Mouse (Mus musculus) layer of hippocampus, adult 8-10 months (tissue): ENCODE results near the gene 2310022A10Rik. TPM values are rescaled to one million over a fixed set of nuclear protein-coding genes. Genes with fewer than 3 reads are reported as not detected.

Source experiments
- DNase-seq, 2 experiments: peaks; one replicate each; pipeline ENCODE4 v3.0.0; 2022; ENCODE audit warnings: low spot score in 2 of 2
- total RNA-seq, 4 experiments: library from RNA; stranded (reverse); gene quantifications; 2 replicates each; pipeline ENCODE4 v1.2.4; 2022

Gene 2310022A10Rik
- total RNA-seq, 4 experiments from 2014 or later: 25.9 to 34.2 (median 29.8) TPM

DNA sequence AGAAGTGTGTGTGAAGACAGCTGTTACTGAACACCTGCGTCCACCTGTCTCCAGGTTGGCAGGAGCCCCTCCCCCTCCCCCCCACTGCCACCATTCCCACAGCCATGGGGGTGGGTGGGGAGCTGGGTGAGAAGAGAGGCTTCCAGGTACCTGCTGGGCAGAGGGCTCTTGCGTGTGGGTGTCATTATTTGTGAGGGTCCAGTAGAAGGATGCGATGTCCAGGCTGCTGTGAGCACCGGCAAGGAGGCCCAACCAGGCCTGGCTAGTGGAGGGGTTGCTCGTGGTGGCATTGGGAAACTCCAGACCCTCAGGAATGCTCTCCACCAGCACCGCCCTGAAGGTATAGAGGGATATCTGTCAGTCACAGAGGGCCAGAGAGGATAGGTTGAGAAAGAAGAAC is 12.1 kb upstream of the 2310022A10Rik start:
- no peak for DNase-seq

DNA sequence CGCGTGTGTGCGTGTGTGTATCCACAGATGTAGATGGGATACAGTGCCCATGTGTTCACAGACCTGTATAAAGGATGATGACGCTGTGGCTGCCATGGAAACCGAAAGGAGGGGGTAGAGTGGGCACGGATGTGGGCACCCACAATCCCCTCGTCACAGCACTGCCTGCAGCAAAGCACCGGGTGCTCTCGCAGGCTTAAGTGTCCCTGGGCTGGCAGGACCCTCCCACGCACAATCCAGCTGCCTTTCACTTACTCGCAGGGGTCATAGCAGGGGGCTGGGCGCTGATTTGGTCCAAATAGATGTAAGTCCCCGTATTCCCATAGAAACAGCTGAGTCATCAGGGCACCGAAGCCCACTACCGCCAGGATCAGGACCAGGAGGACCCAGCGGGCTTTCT is 11.6 kb upstream of the 2310022A10Rik start:
- DNase-seq: peak; percentile 86 to 92

DNA sequence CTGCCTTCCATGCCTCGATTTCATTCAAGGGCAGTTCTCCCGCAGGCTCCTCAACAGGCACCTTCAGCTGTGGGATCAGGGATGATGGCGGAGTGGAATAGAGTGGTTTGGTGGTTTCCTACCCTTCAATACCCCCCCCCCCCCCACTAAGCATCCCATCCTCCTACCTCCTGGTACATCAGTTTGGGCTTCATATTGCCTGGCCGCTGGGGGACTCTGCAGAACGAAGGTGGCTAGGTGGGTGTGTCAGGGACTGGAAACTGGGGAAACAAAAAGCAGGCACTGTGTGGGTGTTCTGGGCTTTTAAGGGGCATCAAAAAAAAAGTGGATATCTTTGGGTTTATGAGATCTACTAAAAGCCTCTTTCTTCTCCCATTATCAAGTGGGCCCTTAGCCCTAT is 11.1 kb upstream of the 2310022A10Rik start:
- DNase-seq: no peak

DNA sequence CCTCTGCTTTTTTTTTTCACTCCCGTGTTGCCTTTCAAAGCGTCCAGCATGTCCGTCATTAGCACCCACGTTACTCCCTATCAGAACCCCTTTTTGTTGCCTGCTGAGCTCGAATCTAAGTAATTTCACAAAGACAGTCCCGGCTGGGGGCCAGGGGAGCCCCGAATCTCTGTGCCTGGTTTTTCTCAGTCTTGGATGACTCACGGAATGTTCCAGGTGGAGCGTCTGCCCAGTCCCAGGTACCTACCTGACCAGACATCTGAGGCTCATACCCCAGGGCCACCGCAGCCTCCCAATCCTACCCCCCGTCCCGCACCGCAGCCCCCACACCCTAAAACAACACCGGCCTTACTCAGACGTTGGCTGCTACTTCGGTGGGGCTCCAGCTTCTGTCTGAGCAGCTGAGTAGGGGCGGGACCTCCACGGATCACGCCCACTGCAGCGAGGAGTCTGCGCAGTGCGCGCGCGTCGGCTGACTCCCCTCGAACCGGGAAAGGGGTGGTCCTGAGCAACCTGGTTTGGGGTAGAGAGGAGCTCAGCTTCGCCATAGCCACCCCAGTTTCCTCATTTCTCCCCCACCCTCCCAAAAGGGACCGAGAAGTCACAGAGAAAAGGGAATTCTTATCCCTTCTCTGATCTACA is 10.5 kb upstream of the 2310022A10Rik start:
- peak; percentile 86 to 89 for DNase-seq

DNA sequence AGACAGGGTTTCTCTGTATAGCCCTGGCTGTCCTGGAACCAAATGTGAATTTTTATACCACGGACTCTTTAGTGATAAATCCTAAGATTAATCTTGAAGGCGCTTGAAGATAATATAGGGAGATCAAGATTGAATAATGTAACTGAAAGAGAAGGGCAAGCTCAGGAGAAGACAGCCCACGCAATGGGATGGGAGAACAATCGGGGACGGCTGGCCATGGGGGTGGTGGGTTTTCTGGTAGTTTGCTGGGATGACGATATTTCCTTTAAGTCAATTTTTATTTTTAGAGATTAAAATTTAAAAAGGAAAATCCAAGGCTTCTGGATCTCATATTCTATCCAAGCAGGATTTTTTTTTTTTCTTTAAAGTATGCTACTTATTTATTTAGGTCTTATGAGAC is 10.0 kb upstream of the 2310022A10Rik start:
- no peak for DNase-seq

DNA sequence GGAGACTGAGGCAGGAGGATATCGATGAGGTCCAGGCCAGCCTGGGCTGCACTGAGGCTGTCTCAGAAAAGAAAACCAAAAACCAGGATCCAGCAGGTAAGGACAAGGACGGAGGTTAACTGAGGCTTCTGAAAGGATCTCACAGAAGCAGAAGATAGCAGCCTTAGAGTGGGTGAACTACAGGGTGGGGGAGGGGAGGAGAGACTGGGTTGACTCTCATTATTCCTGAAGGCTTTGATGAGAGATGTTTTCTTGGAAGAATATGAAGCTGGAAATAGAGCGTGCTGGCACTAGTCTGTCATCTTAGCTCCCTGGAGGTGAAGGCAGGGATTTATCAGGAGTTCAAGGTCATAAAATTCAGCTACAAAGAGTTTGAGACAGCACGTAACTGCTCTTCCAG is 9.2 kb upstream of the 2310022A10Rik start:
- DNase-seq: no peak

DNA sequence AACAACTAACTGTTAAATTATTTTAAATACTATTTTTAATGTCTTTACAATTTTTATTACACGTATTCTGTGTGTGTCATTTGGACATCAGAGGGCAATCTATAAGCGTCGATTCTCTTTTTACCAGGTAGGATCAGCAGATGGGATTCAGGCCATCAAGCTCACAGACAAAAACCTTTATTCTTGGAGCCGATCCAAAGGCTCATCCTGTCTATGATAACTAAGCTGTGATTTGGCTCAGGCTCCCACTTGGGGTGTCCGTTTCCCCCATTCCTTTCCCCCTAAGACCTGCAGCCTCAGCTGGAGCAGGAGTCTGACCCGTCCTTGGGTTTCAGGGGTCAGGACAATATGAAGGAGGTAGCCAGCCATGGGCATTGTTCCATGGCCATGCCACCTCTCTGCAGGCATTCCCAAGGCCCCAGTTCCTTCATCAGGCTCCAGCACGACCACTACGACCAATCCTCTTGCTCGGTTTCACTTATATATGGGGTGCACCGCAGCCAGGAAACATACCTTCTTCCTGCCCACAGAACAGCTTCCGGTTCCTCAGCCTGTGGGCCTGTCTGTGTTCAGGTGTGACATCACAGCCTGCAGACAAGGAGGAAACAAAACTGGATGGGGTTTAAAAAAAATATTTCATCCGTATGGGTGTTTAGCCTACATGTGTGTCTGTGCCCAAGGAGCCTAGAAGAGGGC is 8.2 kb upstream of the 2310022A10Rik start:
- DNase-seq: no peak

DNA sequence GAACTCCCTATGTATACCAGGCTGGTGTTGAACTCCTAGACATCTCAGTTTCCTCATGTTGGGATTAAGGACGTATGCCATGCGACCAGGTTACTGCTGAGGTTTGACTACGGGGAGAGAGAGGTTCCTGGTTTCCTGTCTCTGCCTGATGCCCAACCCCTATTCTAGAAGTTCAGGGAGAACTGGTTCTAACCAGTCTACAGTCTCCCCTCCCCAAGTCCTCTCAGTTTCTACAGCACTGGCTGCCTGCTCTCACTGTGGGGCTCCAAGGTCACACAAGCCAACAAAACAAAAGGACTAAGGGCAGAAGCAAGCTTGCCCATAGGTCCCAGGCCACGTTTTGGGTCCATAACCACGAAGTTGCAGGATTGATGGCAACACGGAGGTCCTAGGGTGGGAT is 3.4 kb upstream of the 2310022A10Rik start:
- no peak for DNase-seq

DNA sequence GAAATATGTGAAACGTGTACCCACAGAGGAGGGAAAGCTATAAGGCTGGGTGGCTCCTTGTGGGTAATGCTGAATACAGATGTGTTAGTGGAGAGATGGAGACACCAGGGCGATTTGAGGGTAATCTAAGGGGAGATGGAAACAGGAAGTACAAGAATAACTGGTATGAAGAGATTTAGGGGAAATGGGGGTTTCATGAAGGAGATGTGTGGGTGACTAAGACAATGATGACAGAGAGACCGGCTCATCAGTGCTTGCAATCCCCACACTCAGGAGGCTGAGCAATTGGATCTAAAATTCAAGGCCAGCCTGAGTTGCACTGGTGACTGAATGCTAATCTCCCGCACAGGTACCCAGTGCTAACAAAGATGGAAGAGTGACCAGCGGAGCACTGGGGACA is 963 bp upstream of the 2310022A10Rik start:
- DNase-seq: no peak

DNA sequence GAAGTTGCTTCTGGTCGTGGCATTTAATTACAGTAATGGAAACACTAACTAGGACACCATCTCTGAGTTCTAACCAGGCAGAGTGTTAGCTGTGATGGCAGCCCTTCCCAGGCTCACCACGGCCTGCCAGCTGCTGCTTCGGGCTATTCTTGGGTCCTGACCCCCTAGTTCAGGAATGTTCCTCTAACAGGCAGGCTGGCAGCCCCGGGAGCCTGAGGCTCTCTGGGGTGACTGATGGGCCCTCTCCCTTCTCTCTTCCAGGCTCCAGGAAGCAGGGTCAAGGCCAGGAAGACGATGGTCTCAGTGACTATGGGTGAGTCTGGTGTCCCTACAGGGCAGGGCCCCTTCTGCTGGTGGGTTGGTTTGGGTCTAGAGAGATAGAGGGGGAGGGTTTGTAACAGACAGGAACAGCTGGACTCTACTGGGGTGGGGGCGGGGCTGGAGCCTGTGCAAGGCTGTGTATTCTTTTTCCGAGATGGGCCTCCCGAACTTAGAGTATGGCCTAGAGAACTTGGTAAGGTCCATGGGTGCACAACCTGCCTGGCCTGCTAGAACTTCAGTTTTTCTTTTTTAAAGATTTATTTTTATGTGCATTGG is 7.4 kb downstream of the 2310022A10Rik start:
- no peak for DNase-seq

DNA sequence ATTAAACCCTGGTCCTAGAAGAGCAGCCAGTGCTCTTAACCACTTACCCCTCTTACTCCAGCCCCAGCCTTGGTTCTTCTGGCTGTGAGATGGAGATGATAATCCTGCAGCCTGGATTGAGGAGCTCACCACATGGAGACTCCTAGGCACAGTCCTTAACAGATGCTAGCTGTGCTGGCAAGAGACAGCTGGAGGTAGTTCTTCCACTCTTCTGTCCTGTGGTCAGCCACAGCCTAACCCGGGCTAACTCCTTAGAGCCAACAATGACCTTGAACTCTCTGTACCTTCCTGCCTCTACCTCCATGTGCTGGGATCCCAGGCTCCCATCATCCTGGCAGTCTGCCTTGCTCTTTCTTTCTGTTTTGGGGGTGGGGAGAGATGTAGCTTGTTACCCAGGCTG is 7.9 kb downstream of the 2310022A10Rik start:
- no peak for DNase-seq

DNA sequence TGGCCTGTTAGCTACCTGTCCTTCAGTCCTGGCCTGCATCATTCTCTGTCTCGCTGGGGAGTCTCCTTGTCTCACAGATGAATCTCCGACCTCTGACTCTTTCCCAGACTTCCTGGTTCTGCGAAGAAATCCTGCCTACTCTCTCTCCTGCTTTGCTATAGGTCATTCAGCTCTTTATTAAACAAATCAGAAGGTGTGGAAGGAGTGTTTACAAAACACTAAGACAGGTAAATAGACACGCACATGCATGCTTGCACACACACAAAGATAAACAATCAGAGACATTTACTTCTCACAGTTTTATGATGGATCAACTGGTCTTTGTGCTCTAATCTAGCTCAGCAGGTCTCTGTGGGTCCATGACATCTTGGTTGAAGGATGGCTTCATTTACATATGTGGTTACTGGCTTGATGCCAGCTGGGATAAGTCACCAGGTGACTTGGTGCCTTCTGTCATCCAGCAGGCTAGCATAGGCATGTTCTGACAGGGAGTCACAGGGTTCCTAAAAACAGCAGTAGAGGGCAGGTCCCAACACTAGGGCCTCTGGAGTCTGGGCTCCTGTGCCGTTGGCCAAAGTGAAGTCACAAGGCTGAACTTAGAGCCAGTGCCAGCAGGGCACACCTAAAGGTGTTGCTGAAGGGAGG is 16.7 kb downstream of the 2310022A10Rik start:
- no peak for DNase-seq

DNA sequence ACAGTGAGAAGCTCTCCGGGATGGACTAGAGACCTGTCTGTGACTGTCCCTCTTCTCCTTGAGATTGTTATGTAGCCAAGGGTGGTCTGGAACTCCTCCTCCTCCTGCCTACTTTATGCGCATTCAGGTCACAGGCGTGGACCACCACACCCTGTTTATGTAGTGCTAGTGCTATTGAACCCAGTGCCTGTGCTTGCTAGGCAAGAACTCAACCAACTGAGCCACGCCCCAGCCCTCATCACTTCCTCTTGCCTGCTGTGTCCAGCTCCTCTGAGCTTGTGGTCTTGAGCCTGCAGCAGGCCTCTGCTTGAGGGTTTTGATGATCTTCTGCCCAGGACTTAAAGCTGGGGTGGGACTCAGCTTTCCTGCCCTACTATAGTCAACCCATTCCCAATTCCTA is 19.1 kb downstream of the 2310022A10Rik start:
- no peak for DNase-seq

DNA sequence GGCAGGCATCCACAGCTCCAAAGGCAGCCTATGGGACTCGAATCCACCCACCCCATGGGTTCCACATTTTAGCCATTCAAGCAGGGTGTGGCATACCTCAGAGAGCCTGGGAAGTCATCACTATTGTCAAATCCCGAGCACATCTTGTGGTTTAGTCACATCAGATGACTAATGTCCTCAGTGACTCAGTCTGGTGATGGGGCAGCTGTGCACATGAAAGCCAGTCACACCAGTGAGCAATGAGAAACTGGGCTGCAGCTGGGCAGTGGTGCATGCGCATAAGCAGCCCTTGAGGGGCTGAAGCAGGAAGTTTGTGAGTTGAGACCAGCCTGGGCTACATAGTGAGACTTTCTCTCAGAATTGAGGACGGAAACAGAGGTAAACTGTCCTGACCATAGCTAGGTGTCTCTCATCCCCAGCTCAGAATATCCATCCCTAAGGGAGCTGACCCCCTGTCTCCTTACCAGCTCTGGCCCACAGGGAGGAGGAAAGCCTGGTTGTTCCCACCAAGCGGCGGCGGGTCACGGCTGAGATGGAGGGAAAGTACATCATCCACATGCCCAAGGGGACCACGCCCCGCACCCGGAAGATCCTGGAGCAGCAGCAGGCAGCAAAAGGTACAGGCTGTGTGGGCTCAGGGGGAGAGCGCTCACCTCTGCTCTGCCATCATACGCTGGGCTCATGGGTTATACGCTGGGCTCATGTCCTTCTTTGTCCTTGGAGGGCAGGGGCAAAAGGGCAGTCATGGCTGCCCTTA is 21.3 kb downstream of the 2310022A10Rik start:
- DNase-seq: no peak

DNA sequence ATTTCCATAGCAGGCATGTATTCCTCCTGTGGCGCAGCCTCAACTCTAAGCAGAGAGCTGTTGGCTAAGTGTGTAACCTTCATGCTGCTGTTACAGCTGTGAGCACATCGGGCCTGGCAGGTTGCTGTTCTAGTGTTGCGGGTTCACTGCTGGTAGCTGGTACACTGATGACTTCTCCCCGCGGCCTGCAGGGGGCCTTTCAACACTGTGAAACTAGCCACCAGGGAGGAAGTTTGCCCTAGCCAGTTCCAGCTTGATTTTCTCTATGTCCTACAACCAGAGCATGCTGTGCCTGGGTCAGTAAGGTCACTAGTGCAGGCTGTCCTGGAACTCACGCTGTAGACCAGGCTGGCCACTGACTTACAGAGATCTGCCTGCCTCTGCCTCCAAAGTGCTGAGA is 23.9 kb downstream of the 2310022A10Rik start:
- DNase-seq: peak in 1 of 2 experiments; percentile 42

DNA sequence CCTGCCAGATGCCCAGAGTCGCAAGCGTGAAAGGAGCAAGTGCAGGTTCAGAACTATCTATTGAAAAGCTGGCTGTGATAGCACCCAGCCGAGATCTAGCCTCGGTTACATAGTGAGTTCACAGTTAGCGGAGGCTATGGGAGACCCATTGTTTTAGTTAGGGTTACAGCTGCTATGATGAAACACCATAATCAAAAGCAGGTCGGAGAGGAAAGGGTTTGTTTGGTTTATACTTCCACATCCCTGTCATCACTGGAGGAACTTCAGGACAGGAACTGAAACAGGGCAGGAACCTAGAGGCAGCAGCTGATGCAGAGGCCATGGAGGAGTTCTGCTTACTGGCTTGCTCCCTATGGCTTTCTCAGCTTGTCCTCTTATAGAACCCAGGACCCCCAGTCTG is 24.6 kb downstream of the 2310022A10Rik start:
- no peak for DNase-seq

DNA sequence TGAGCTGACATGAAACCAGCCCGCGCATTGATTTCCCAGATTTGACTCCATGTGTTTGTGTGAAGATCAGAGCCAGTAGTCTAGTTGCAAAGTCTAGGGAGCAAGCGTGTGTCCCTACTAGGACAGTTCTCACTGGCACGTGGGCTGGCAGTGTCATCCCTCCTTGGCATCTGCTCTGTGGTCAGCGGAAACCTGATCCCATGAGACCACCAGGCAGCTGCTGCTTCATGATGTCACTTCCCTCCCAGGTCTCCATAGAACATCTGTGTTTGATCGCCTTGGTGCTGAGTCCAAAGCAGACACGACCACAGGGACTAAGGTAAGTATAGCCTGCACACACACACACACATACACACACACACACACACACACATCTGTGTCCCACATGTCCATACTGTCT is 25.4 kb downstream of the 2310022A10Rik start:
- DNase-seq: no peak

DNA sequence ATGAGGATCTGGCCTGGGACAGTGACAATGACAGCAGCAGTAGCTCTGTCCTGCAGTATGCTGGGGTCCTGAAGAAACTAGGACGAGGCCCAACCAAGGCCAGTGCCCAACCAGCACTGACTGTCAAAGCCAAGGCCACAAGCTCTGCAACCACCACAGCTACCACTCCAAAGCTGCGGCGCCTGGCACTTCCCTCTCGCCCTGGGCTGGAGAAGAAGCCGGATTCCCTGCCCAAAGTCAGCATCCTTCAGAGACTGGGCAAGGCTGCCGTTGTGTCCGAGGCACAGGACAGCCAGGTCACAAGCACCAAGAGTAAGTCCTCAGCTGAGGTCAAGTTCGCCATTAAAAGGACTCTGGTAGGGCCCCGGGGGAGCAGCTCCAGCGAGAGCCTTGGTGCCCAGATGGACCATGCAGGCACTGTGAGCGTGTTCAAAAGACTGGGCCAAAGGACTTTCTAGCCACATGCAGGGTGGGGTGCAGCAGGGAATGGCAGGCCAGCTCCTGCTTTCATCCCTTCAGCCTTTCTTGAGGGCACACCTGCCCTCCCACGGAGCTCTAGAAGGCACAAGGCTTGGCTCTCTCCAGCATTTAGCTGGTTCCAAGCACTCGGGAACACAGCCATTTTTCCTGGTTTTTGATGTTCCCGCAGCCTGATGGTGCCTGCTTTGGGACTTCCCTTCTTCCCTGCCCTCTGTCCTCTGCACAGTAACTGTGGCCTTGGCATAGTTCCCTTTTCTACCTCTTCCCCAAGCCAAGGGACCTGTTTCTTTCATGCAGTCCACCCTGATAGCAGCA is 27.5 kb downstream of the 2310022A10Rik start:
- no peak for DNase-seq

DNA sequence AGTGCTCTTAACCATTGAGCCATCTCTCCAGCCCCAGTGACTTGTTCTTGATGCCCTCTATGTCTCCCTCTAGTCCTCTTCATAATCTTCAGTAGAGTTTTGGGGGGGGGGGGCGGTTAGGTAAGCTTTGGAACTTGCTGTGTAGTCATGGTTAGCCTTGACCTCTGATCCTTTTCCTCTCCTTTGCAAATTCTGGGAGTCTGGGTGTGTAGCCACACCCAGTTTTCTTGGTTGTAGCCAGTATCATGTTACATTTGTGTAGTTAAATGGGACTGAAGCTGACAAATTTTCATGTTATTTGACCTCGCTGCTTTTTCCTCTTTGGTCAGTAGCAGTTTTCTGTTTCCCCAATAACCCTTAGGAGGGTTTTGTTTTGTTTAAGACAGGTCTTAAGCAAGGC is 33.8 kb downstream of the 2310022A10Rik start:
- DNase-seq: no peak

DNA sequence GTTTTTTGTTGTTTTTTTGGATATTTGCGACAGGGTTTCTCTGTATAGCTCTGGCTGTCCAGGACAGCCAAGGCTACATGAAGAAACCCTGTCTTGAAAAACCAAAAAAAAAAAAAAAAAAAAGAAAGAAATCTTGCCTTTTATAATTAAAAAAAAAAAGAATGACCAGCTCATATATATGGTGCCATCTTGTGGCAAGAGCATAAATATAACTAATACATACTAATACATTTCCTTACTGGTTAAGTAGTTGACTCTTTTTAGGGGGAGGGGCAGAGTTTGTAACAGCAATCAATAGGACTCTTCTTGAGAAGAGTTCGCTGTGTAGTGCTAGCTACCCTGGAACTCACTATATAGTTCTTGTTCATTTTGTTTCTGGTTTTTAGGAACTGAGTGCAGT is 34.7 kb downstream of the 2310022A10Rik start:
- no peak for DNase-seq

DNA sequence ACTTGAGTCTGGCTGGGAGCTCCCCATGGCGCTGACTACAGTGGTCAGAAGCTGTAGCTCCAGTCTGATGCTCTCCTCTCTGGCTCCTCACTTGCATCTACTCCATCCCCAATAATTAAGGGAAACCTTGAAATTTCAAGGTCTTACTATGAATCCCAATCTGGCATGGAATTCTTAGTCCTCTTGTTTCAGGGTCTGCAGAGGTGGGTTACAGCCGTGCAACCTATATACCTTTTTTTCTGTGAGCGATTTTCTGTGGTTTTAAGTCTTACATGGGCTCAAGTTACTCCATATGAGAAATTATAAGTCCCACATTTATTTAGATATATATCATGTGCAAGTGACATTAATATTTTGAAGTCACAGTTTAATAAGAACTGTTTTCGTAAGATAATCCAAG is 37.1 kb downstream of the 2310022A10Rik start:
- DNase-seq: no peak
